Mouse (Mus musculus) kidney, postnatal 0 days (tissue): ENCODE data around the gene Arhgef3. TPM values are rescaled to one million over a fixed set of nuclear protein-coding genes. Genes with fewer than 3 reads are reported as not detected.
A peak's percentile ranks its signal among the peaks of the same experiment; 100 is the strongest.

Experiments
- ATAC-seq: fragments of 200-750 bp; cut with Nextera tagmentation; replicated peaks from 2 replicates; pipeline ENCODE4 v1.8.0; 2017; ENCODE audit warnings: low read depth, moderate number of reproducible peaks, moderate TSS enrichment, moderate library complexity; ENCODE audit not compliant: low FRiP score
- DNase-seq: peaks from one replicate; pipeline ENCODE4 v3.0.0-alpha.2; 2016; ENCODE audit warnings: low spot score
- H3K27ac ChIP-seq: fragments of 300-500 bp; sonication (generic); 2 replicates; pipeline ENCODE4 v1.5.1; 2014; ENCODE audit warnings: mild to moderate bottlenecking
- H3K27me3 ChIP-seq: fragments of 300-500 bp; sonication (generic); 2 replicates; pipeline ENCODE4 v1.6.1; 2014; ENCODE audit warnings: low read length, mixed read lengths; ENCODE audit not compliant: insufficient read depth
- H3K36me3 ChIP-seq: fragments of 300-500 bp; sonication (generic); 2 replicates; pipeline ENCODE4 v1.6.1; 2014; ENCODE audit warnings: low read length, mixed read lengths; ENCODE audit not compliant: insufficient read depth
- H3K4me1 ChIP-seq: fragments of 300-500 bp; sonication (generic); replicated peaks from 2 replicates; pipeline ENCODE4 v1.6.1; 2014; ENCODE audit warnings: antibody characterized with exemption, low read length, mixed read lengths; ENCODE audit not compliant: insufficient read depth
- H3K4me2 ChIP-seq: fragments of 300-500 bp; sonication (generic); 2 replicates; pipeline ENCODE4 v1.6.1; 2014; ENCODE audit warnings: mild to moderate bottlenecking, low read length, moderate library complexity, mixed read lengths
- H3K4me3 ChIP-seq: fragments of 300-500 bp; sonication (generic); replicated peaks from 2 replicates; pipeline ENCODE4 v1.5.1; 2014; ENCODE audit warnings: low read depth, low read length
- H3K9ac ChIP-seq: fragments of 300-500 bp; sonication (generic); 2 replicates; pipeline ENCODE4 v1.6.1; 2014; ENCODE audit warnings: low read depth, low read length
- H3K9me3 ChIP-seq: fragments of 300-500 bp; sonication (generic); replicated peaks from 2 replicates; pipeline ENCODE4 v1.6.1; 2016; ENCODE audit warnings: low read length, inconsistent platforms, mixed read lengths
- CTCF ChIP-seq: IDR thresholded peaks from 2 replicates; pipeline ENCODE4 v1.5.1; 2016; ENCODE audit warnings: antibody characterized with exemption, low read depth, mild to moderate bottlenecking, moderate library complexity
- WGBS: fragments of 180-500 bp; shearing (Covaris S2); extraction: QIAGEN DNeasy Blood & Tissue Kit; methylation state at CpG from one replicate; pipeline ENCODE4 v1.1.7; 2014; 5-methylcytosine and 5-hydroxymethylcytosine counted together
- polyA plus RNA-seq: library from polyadenylated mRNA; unstranded; fragments of >200 nt; fragmentation: Nextera tagmentation; extraction: Ambion mirVana; gene quantifications from 2 replicates; pipeline ENCODE4 v1.2.1, GENCODE M21; 2015

Arhgef3 gene
- polyA plus RNA-seq, 1 experiment from 2014 or later = 20.0 TPM

GRCm38 (mm10) chr14:27174188-27174786 is 59.6 kb downstream of the Arhgef3 start:
- no peak for TF ChIP-seq CTCF

GRCm38 (mm10) chr14:27174831-27175301 is 60.2 kb downstream of the Arhgef3 start:
- Histone ChIP-seq H3K36me3 (no peaks in the 10 kb centered on the region), H3K9me3 (no peaks in the 10 kb centered on the region), H3K27ac (no peak overlapping the region), H3K4me3 (no peak overlapping the region), H3K27me3 (no peaks in the 10 kb centered on the region), H3K4me1 (peaks cover 7% of the 10 kb centered on the region; the same call in 1 of the 2 replicates), H3K4me2 (no peak overlapping the region), H3K9ac (no peak overlapping the region)
- DNase-seq = peak; percentile 58
- 52% methylated on average over 12 of the region's 12 CpGs for WGBS
- TF ChIP-seq CTCF = no peak
- ATAC-seq = no peak

More at GRCm38 (mm10) chr14:27174188-27174786, 59.6 kb downstream of the Arhgef3 start:
- no peaks in the 10 kb centered on the region for H3K9me3 ChIP-seq
- no peak overlapping the region for H3K9ac ChIP-seq
- H3K4me2 ChIP-seq = no peak overlapping the region
- H3K27ac ChIP-seq = no peak overlapping the region
- H3K4me3 ChIP-seq = no peak overlapping the region
- 61% methylated on average over 6 of the region's 6 CpGs for WGBS
- peaks cover 7% of the 10 kb centered on the region; the same call in 1 of the 2 replicates for H3K4me1 ChIP-seq
- no peaks in the 10 kb centered on the region for H3K36me3 ChIP-seq
- no peaks in the 10 kb centered on the region for H3K27me3 ChIP-seq
- no peak for DNase-seq
- ATAC-seq = no peak

- ATAC-seq (no peak), DNase-seq (no peak)
- no peak overlapping the region for H3K9ac ChIP-seq
- H3K27me3 ChIP-seq = no peaks in the 10 kb centered on the region
- no peak overlapping the region for H3K27ac ChIP-seq
- TF ChIP-seq CTCF = no peak
- no peak overlapping the region for H3K4me2 ChIP-seq
- H3K4me3 ChIP-seq = no peak overlapping the region
- no peaks in the 10 kb centered on the region for H3K36me3 ChIP-seq
- peaks cover 7% of the 10 kb centered on the region; the same call in 1 of the 2 replicates for H3K4me1 ChIP-seq
- no peaks in the 10 kb centered on the region for H3K9me3 ChIP-seq
- 62% methylated on average over 11 of the region's 11 CpGs for WGBS
Measured at GRCm38 (mm10) chr14:27175343-27175742, 60.6 kb downstream of the Arhgef3 start.

- DNase-seq = no peak
- no peak overlapping the region for H3K27ac ChIP-seq
Measured at GRCm38 (mm10) chr14:27177800-27178559, 63.3 kb downstream of the Arhgef3 start.

GRCm38 (mm10) chr14:27178560-27178920 is 63.8 kb downstream of the Arhgef3 start:
- no peak overlapping the region for H3K27ac ChIP-seq
- no peaks in the 10 kb centered on the region for H3K9me3 ChIP-seq
- no peaks in the 10 kb centered on the region for H3K36me3 ChIP-seq
- 60% methylated on average over 8 of the region's 8 CpGs for WGBS
- no peak for TF ChIP-seq CTCF
- ATAC-seq (no peak), DNase-seq (peak; percentile 67)
- no peaks in the 10 kb centered on the region for H3K27me3 ChIP-seq
- 0 out of 2 replicates have a peak, but pooled peaks cover 3% of the 10 kb centered on the region for H3K4me1 ChIP-seq
- no peak overlapping the region for H3K4me2 ChIP-seq
- no peak overlapping the region for H3K9ac ChIP-seq
- no peak overlapping the region for H3K4me3 ChIP-seq

More at GRCm38 (mm10) chr14:27177800-27178559, 63.3 kb downstream of the Arhgef3 start:
- Histone ChIP-seq H3K9me3 (no peaks in the 10 kb centered on the region), H3K4me2 (no peak overlapping the region), H3K27me3 (no peaks in the 10 kb centered on the region), H3K4me3 (no peak overlapping the region), H3K9ac (no peak overlapping the region), H3K4me1 (peaks cover under 1% of the 10 kb centered on the region; the same call in 1 of the 2 replicates), H3K36me3 (no peaks in the 10 kb centered on the region)
- no peak for TF ChIP-seq CTCF
- WGBS = 75% methylated on average over 8 of the region's 8 CpGs
- no peak for ATAC-seq

- Histone ChIP-seq H3K4me2 (no peak overlapping the region), H3K27me3 (no peaks in the 10 kb centered on the region), H3K4me1 (0 out of 2 replicates have a peak, but pooled peaks cover 3% of the 10 kb centered on the region), H3K9me3 (no peaks in the 10 kb centered on the region), H3K27ac (no peak overlapping the region), H3K36me3 (no peaks in the 10 kb centered on the region), H3K9ac (no peak overlapping the region), H3K4me3 (no peak overlapping the region)
- DNase-seq = no peak
- no peak for ATAC-seq
- WGBS = 85% methylated on average over 7 of the region's 7 CpGs
- no peak for TF ChIP-seq CTCF
Measured at GRCm38 (mm10) chr14:27179771-27180170, 65.1 kb downstream of the Arhgef3 start.
